Mouse (Mus musculus): ENCODE data around the gene Usp2.

GRCm38 (mm10) chr9:44017846-44018245, 49.0 kb upstream of the Usp2 start:
- no peak for TF ChIP-seq CTCF (conservative IDR thresholded peaks at IDR 0.05; ENCODE audit: low read length)
- no peak for TF ChIP-seq NANOG (IDR thresholded peaks at IDR 0.05; ENCODE audit: borderline replicate concordance, low read length)
- no peak for TF ChIP-seq POU5F1 (IDR thresholded peaks at IDR 0.05; ENCODE audit: borderline replicate concordance, low read length)
